Mouse (Mus musculus): ENCODE results near the gene Gab2.
A peak's percentile ranks its signal among the peaks of the same experiment; 100 is the strongest.

Gene Gab2

GRCm38 (mm10) chr7:97314646-97315045 lies 233.3 kb downstream of the Gab2 start:
- DNase-seq (ENCODE audit: low spot score in 2 of 2) = no peak

GRCm38 (mm10) chr7:97315656-97316055 lies 234.3 kb downstream of the Gab2 start:
- no peak for DNase-seq (ENCODE audit: low spot score in 2 of 2)

GRCm38 (mm10) chr7:97317706-97318105 lies 236.3 kb downstream of the Gab2 start:
- no peak for DNase-seq (ENCODE audit: low spot score in 2 of 2)

- DNase-seq (ENCODE audit: low spot score in 2 of 2) = no peak
Observed at GRCm38 (mm10) chr7:97324342-97324741, 243.0 kb downstream of the Gab2 start.

- DNase-seq (ENCODE audit: low spot score in 2 of 2) = no peak
Observed at GRCm38 (mm10) chr7:97325156-97325985, 244.0 kb downstream of the Gab2 start.

- no peak for DNase-seq (ENCODE audit: low spot score in 2 of 2)
Observed at GRCm38 (mm10) chr7:97327376-97327775, 246.0 kb downstream of the Gab2 start.

- DNase-seq (ENCODE audit: low spot score in 2 of 2) = no peak
Observed at GRCm38 (mm10) chr7:97328891-97329588, 247.7 kb downstream of the Gab2 start.

GRCm38 (mm10) chr7:97329676-97330075 lies 248.3 kb downstream of the Gab2 start:
- DNase-seq (ENCODE audit: low spot score in 2 of 2) = no peak

GRCm38 (mm10) chr7:97330931-97331645 lies 249.7 kb downstream of the Gab2 start:
- no peak for DNase-seq (ENCODE audit: low spot score in 2 of 2)

- peak; percentile 88 to 94 for DNase-seq (ENCODE audit: low spot score in 2 of 2)
Observed at GRCm38 (mm10) chr7:97331726-97332666, 250.6 kb downstream of the Gab2 start, which contains the start of the genes Usp35 and Kctd21. Usp35 (minus strand) TSS chr7:97332020. Kctd21 (plus strand) TSS chr7:97332327.

- no peak for DNase-seq (ENCODE audit: low spot score in 2 of 2)
Observed at GRCm38 (mm10) chr7:97332667-97333041, 251.3 kb downstream of the Gab2 start.

- no peak for DNase-seq (ENCODE audit: low spot score in 2 of 2)
Observed at GRCm38 (mm10) chr7:97333113-97333898, 251.9 kb downstream of the Gab2 start.

GRCm38 (mm10) chr7:97334406-97334805 lies 253.0 kb downstream of the Gab2 start:
- no peak for DNase-seq (ENCODE audit: low spot score in 2 of 2)

GRCm38 (mm10) chr7:97336678-97337077 lies 255.3 kb downstream of the Gab2 start:
- no peak for DNase-seq (ENCODE audit: low spot score in 2 of 2)

- no peak for DNase-seq (ENCODE audit: low spot score in 2 of 2)
Observed at GRCm38 (mm10) chr7:97338593-97338992, 257.2 kb downstream of the Gab2 start.

- DNase-seq (ENCODE audit: low spot score in 2 of 2) = no peak
Observed at GRCm38 (mm10) chr7:97339623-97340022, 258.2 kb downstream of the Gab2 start.

- DNase-seq (ENCODE audit: low spot score in 2 of 2) = no peak
Observed at GRCm38 (mm10) chr7:97340907-97341849, 259.8 kb downstream of the Gab2 start.

- DNase-seq (ENCODE audit: low spot score in 2 of 2) = no peak
Observed at GRCm38 (mm10) chr7:97342961-97343360, 261.6 kb downstream of the Gab2 start.

- DNase-seq (ENCODE audit: low spot score in 2 of 2) = no peak
Observed at GRCm38 (mm10) chr7:97344655-97345054, 263.3 kb downstream of the Gab2 start.
